Mouse (Mus musculus) megakaryocyte progenitor cell, adult 5-6 weeks (primary cell): ENCODE results near the gene H2al1m. TPM values are rescaled to one million over a fixed set of nuclear protein-coding genes. Genes with fewer than 3 reads are reported as not detected.
"Not testable (repeated sequence)": the region's sequence is repeated elsewhere in the genome, so short reads cannot be mapped to it uniquely, and the experiment has no call there.

Source experiments
- ATAC-seq: replicated peaks from 2 replicates; pipeline ENCODE4 v1.8.0; 2016; ENCODE audit warnings: mild to moderate bottlenecking, moderate TSS enrichment, inconsistent platforms; ENCODE audit not compliant: poor library complexity
- total RNA-seq, 2 experiments: library from RNA; stranded (forward) in 1 of 2; stranded (reverse) in 1 of 2; fragments of 157-497, 149-512 nt in 1 of 2; fragments of 200-1000 nt in 1 of 2; gene quantifications; 2 replicates each; pipeline versions ENCODE4 v1.2.3 to v1.2.4; 2015 to 2017

The H2al1m gene
- total RNA-seq (2015) = 2.3 TPM in 2 replicates
- not detected in 2 replicates for total RNA-seq (2017)

DNA sequence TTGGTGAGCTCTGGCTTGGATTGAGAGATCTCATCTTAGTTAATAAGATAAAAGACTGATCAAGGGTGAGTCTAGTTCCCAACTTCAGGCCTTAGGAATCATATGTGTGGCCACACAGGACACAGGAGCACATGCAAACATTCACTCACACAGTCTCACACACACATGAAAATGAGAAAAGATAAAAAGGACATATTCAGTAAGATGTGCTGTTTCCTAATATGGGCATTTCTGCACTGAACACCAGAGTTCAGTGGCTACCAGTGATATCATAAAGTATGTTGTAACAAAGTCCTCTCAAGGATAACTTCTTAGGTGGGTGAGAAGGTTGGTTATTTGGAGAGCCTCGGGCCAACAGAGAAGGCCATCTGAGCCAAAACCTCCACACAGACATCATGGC lies at the start of gene H2al1m:
H2al1m (plus strand) TSS at position 301 of the 400 bp plus-strand sequence.
- not testable (repeated sequence) for ATAC-seq

DNA sequence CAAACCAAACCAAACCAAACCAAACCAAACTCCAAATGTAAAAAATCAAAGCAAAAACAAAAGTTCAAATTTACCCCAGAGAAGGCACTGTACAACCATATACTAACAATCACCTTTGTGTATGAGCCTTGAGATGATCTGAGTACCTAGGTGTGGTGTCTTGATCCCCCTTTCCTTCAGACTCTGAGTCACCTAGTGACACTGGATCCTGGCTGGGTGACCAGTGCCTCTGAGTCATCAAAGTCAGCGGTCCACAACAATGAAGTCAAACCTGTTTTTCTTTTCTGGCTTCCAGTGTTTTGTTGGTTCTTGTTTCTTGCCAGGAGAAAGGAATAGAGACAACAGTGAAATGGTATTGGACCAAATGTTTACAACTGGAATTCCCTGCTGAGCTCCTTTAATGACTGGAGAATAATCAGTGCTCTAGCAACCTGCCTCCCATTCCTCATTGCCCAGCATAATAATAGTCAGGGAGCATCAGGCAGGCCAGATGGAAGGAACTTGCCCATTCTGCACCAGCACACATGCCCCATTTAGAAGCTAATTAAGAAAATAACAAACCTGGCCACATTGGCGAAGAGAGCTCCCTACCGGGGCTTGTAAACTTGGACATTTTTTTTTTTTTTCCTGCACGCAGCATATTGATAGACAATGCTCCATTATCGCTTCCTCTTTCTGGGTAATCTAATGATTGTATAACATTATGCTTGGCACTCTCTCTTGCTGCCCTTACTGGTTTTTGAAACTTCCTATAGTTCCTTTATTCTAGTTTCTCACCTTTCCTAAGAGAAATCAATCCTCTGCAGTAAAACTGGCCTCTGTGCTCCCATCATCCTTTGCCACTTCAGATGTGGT lies 42.6 kb upstream of the H2al1m start:
- no peak for ATAC-seq

DNA sequence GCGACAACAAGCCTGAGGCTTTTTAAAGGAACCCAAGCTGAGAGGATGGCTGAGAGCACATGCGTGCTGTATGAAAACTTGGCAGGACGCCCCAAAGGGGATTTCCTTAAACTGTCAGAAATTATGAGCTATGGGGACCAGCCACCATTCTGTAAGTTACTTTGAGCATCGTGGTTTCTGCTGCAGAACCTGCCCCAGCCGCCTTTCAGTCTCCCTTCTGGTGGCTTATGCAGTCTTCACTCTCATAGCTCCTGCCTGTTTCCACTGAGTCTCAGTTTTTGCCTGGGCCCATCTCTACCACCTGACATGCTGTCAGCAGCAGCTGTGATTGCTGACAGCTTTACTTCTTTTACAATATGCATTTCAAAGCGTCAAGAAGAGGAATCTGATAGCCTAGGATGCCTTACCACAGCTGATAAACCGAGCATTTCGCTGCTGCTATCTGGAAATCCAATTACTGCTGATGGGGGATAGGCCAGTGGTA lies 40.1 kb upstream of the H2al1m start:
- peak; percentile 17; the same call in 1 of the 2 replicates for ATAC-seq

DNA sequence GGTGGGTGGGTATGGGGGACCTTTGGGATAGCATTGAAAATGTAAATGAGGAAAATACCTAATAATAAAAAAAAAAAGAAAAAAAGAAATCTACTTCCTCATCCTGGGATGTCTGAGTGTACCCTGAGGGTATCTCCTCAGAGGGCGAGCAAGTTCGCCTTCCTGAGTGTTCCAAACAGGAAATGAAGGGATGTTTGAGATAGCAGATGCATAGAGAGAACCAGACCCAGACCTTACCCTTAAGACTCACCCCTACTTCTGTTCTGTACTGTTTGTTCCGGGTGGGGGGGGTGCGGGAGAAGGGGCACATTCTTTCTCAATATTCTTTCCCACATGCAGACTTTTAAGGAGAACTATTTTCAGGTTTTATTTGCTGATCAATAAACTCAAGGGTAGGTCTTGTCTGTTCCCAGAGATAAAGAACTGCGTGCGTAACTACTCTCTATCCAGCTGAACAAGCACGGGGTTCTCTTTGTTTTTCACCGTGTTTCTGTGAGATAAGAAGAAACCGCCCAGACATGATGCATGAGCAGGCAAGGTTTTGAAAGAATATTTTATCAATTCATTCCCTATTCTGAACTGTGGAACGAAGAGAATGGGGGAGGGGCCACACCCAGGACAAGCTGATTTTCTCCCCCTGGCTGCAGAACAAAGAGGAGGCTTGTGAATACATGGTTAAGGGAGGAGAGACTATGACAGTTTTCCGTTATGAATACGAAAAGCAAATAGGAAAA lies 38.8 kb upstream of the H2al1m start:
- peak; percentile 93 for ATAC-seq

DNA sequence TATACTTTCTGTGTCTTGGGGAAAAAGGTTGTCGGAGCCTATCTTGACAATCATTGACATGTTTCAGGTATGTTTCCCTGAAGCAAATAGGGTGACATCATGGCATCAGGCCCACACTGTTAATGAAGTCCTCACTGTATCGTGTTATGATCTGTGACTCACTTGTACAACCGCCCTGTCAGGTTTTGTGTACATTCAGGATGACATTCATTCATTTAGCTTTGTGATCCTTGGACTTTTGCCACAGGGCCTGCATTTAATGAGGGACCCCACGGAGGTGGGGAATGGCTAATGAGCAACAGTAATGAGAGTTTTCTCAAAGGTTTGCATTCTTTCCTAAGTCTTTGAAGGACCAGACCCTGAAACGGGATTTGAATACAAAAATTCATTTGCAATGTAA lies 34.7 kb upstream of the H2al1m start:
- no peak for ATAC-seq

DNA sequence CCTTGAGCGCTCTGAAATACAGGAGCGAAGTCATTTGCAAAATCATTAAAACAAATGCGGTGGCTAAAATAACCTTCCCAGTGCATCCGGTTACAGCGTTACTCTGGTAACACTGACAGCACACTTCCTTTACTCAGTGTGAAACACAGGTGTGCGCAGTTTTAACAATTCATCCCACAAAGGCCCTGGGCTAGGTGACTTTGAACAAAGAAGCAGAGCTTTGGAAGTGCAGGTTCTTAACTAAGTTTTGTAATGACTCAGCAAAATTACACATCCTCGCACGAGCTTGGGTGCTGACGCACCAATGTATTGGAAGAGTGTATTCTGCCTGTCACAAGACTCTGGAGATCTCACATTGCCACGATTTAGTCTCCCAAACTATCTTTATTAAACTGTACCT lies 29.6 kb upstream of the H2al1m start:
- peak; percentile 68 for ATAC-seq

DNA sequence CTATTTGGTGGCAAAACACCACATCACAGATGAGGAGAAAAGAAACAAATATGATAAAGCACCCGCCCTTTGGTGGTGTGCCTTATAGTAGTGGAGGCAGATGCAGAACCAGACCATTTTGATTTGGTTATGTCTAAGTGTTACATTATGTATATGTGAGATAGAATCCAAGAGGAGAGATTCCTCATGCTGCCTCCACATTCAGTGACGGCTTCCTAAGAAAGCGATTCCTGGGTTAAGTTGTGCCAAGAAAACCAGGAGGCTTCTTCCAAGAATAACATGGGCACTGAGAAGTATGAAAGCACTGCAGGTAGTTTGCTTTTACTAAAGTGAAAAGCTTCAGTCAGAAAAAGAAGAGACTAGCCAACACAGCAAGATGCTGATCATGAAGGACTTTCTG lies 28.7 kb upstream of the H2al1m start:
- ATAC-seq = no peak

DNA sequence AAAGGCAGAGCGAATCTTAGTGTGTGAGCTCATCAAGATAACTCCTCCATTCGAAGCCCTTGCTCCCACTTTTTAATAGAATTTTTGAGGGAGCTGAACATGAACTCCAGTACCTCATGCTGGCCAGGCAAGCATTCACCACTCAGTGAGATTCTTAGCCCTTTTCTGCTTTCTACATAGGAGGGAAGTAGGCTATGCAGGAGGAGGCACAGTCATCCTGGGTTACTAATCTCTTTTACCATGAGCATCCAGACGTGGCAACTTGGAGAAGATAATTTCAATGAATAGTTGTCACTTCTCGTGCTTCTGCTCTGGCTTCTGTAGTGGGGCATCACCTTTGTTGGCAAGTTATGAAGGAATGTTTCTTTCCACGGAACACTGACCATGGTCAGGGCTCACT lies 26.8 kb upstream of the H2al1m start, which contains the start of gene Gm14862:
Gm14862 (minus strand) TSS at position 134 of the 400 bp plus-strand sequence.
- peak; percentile 60 for ATAC-seq

DNA sequence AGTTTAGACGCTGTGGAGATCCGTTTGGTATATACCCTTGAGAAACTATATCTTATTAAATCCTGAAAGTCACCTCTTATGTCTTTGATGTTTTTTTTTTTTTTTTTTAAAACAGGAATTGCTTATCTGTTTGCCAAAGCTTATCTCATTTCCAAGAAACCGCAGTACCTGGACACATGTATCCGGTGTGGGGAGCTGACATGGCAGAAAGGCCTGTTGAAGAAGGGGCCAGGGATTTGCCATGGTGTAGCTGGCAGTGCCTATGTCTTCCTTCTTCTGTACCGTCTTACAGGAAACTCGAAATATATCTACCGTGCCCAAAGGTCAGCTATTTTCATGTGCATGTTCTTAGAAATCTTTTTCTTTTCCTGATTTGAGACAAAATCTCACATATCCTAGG lies 25.7 kb upstream of the H2al1m start:
- no peak for ATAC-seq

DNA sequence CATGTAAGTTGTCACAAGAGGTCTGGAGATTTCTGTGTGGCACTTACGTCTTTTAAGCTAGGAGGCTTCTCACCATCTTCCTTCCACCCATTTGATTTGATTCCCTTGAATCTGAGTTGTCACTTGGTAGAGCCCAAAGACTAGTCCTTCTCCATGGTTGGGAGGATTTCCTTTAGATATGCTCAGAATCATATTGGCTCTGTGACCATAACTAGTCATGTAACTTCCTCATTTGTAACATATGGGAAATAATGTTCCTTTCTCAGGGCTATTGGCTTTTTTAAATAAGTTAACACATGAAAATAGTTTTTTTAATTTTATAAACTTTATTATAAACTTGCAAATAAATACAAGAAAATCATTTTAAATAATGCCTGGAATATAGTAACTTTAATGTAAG lies 24.3 kb upstream of the H2al1m start:
- no peak for ATAC-seq

DNA sequence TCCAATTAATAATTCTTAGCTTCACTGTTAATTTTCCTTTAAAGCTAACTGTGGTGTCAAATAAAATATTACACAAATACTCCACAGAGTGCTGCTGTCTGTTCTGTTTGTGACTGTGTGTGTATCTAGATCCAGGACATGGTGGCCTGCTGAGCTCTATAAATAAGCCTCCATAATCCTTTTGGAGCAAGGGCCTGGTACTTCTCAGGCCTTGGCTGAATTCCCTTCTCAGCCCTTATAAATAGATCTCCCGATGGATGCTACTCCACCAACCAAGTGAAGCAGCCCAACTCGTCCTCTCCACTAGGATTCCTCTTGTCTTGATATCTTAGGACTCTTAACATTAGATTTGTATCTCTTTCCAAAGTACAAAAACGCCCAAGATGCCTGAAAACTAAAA lies 12.5 kb upstream of the H2al1m start:
- no peak for ATAC-seq

DNA sequence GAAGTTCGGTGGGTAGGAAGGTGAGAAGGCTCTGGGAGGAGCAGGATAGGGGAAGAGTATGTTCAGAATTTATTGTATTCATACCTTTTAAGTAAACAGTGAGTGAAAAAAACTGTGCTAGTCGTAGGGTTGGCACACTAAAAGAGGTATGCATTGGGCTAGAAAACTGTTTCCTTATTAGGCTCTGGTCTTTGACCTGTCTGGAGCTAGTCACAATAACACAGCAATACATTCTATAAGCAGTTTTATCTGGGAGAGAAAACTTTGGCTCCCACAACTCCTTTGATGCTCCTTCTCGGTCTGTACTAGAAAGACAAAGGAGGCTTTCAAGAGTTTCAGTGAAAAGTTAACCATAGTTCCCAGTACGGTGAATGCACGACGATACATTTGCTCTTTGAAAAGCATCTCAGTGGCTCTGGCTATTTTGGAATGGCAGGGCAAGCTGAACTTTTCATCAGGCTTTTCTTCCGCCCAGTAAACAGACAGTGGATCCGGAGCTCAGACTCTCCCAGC lies 11.6 kb upstream of the H2al1m start:
- no peak; the same call in 1 of the 2 replicates for ATAC-seq

DNA sequence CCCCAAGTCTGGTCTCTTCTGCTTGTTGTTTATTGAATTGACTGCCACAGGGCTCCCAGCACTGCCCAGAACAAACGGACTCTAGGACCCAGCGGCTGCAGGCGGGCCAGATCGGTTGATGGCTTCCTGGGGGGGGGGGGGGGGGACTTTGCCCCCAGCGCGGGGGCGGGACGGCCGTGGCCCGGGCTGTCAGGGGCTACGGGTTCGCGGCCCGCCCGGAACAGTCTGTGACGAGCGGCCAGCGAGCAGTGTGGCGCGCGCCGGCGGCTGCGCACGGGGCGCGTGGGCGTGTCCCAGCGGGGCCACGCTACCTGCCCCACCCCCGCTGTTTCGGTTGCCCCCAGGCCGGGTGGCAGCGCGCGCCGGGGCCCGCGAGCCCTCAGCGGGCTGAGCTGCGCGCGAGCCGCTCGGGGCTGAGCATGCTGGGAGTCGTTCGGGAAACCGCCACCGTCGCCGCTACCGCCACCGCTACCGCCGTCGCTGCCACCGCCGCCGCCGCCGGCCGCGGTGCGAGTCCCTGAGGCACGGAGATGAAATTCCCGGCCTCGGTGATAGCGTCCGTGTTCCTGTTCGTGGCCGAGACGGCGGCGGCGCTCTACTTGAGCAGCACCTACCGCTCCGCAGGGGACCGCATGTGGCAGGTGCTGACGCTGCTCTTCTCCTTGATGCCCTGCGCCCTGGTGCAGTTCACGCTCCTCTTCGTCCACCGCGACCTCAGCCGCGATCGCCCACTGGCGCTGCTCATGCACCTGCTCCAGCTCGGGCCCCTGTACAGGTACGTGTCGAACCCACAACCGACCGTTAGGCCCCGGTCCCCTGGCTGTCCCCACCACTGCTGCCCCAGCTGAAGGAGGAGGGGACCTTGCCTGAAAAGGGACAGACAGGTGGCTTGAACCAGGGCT lies 10.9 kb upstream of the H2al1m start, which contains the start of gene Xk:
Xk (plus strand) TSS at position 297 of the 902 bp plus-strand sequence.
- ATAC-seq = peak; percentile 74

DNA sequence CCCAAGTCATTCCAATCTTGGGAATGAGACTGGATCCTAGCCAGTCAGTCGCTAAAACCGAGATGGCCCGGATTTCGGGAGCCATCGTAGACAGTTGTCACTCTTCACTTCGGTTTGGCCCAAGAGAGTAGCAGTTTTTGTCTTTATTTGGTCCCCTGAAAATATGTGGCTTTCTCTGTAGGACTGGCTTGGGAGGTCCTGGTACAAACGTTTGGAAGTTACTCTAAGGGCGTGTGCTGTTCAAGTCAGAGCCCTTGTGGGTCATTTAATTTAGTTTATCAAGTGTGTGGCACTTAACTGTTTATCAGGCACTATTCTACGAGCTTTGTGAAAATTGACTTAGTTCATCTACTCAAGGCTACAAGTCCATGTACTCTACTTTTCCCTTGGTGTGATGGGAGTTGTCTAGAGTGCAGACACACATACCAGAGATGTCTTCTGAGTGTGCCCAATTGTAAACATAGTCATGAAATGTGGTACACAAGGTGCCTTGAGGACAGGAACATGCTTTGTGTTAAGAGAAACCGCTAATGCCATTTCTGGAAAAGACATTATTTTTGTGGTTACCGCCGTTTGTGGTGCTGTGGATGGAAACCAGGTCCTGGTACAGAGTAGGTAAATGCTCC lies 10.1 kb upstream of the H2al1m start:
- no peak for ATAC-seq

DNA sequence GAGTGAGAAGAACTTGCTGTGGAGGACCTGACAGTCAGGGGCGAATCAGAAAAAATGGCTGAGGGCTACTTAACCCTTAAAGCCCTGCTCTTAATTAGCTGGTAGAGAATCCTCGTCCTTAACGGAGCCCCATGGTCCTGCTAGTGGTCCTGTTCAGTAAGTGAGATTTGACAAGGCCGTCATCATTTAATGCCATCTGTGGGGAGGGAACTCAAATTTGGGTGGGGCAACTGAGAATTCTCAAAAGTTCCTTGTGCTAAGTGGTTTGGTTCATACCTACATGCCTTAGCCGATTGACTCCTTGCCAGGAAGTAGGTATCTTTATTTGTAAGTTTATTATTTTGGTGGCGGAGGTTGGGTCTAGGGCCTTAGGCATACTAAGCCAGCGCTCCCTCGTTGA lies 9.2 kb upstream of the H2al1m start:
- no peak for ATAC-seq

DNA sequence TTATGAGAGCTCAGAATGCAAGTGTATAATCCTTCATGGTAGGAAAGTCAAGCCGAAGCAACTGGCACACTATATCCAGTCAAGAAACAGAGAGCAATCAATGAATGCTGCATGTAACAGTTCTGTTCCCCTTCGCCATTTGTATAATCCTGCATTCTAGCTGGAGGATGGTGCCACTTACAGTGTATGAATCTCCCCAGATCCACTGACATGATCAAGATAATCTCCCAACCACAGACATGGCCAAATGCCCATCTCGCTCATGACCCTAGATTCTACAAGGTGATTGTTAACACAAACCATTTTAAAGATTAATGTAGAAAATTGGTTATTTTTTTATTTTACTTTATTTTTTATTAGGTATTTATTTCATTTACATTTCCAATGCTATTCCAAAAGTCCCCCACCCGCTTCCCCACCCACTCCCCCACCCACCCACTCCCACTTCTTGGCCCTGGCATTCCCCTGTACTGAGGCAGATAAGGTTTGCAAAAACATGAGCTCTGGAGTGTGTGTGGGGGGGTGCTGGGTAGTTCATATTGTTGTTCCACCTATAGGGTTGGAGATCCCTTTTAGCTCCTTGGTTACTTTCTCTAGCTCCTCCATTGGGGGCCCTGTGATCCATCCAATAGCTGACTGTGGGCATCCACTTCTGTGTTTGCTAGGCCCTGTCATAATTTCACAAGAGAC lies 9.7 kb downstream of the H2al1m start:
- ATAC-seq = not testable (repeated sequence)

DNA sequence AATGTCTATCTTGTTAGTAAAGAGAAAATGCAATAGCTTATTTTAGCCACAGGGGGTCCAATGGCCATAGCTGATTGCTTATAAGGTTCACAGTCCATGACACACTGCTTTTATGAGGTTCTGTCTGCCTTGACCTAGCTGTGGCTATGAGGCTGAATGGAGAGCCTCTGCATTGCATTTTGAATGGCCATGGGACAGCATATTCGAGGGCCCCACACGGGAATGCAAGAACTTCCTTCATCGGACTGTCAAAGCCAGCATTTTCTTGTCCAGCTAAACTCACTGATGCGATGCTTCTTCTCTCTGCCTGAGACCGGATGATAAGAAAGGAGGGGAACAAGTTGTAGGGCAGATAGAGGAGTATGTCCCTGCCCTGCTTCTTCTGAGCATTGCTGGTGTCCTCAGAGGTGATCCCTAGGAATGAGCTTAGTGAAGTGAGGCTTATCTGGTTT lies 14.9 kb downstream of the H2al1m start:
- peak; percentile 97 for ATAC-seq

DNA sequence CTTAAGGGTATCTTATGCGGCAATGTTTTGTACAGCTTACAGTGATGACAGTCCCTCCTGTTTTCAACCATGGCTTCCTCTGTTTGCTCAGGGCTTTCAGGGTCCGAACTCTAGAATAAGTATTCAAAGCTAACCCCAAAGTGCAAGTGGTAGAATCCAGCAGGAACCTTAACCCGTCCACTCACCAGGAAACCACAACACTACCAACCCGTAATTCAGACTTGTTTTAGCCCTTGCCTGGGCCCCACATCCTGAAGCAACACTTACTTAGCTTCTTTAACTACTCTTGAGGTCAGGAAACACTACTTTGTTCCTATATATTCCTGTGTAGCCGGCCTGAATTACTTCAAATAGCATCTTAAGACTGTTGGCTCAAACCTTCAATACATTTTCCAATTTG lies 19.2 kb downstream of the H2al1m start:
- ATAC-seq = no peak; the same call in 1 of the 2 replicates

DNA sequence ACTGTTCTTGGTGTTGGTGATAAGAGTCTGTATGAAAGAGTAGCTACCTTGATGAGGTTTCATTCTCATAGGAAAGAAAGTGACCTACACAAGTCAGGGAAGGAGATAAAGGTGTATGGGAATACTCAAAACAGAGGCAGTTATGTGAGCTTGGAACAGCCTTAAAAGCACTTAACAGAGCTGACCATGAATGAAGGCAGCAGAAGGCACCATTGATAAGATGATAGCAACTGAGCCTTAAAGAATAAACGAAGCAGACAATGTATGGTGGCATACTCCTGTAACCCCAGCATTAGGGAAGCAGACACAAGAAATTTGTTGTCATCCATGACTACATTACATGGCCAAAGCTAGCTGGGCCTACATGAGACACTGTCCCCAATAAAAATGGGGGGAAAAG lies 19.9 kb downstream of the H2al1m start:
- 0 out of 2 replicates have a peak, but pooled peaks have one; percentile 24 for ATAC-seq
